Mouse (Mus musculus): ENCODE measurements around the gene Vsig2.

Vsig2 gene

DNA sequence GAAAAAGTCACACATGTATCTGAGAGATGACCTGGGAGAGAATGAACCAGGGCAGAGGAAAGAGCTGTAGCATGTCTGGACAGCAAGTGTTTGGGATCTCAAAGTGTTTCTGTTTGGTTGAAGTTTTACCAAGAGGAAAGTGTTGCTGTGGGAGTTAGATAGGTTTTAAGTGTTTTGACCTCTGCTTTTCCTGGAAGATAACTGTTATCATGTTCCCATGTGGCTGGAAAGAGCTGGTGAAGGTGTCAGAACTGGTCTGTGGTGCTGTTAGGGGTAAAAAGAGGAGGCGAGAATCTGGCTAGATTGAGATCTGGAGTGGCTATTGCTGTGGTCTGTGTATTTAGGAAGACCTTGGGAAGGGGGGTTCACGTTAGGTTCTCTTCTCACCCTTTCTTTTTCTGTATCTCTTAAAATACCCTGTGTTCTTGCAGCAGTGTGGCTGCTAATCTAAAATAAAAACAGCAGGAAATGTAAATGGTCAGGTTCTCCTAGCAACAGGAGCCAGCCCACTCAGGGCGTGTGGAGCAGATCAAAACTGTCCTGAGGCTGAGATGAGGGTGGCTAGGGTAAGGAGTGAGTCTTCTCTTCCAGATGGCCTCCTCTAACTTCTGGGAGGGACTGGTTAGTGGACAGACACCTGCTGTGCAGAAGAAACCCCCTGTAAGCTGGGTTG, 33.3 kb downstream of the Vsig2 start:
- ChIA-PET POLR2A (interaction anchor here in 1 of 4 experiments (0.7 kb wide), 1 partner anchor 28 kb away, joined by 16 read pairs; no protein-coding TSS in a partner anchor), CTCF (no interaction called here)

GRCm38 (mm10) chr9:37576436-37576930, 37.4 kb downstream of the Vsig2 start:
- POLR2A ChIA-PET: no interaction called here
- CTCF ChIA-PET: no interaction called here

DNA sequence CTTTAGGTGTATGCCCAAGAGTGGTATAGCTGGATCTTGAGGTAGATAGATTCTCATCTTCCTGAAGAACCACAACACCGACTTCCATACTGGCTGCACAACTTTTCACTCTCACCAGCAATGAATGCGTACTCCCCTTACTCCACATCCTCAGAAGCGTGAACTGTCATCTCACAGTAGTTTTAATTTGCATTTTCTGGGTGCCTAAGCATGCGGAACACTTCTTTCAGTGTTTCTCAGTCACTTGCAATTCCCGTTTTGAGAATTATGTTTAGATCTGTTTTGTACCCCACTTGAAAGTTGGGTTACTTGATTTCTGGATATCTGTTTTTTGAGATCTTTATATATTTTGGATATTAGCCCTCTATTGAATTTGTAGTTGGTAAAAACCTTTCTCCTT, 44.5 kb downstream of the Vsig2 start:
- POLR2A ChIA-PET: no interaction called here
- CTCF ChIA-PET: no interaction called here

DNA sequence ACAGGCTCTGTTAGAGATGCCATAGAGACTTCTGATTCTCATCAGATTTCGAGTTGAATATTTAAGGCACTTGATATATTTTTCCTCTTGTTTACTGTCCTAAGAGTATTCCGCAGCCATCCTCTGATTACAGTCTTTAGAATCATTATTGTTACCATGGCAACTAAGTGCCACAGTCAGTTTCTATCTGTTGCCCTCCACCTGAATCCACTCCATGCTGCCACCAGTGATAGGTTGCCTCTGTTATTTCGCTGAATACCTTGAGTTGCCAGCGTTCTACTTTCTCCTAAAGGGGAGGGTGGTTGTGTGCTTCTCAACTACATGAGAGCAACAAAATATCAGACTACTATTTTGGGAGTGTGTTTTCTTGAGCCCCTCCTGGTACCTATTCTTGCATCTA, 47.7 kb downstream of the Vsig2 start:
- ChIA-PET POLR2A (interaction anchor here in 1 of 4 experiments (0.6 kb wide), 1 partner anchor 603 kb away, joined by 11 read pairs; no protein-coding TSS in a partner anchor), CTCF (no interaction called here)

- POLR2A ChIA-PET: no interaction called here
- CTCF ChIA-PET: no interaction called here
These were observed 51.3 kb downstream of the Vsig2 start for GRCm38 (mm10) chr9:37590381-37590780.

- POLR2A ChIA-PET: no interaction called here
- CTCF ChIA-PET: no interaction called here
These were observed 53.0 kb downstream of the Vsig2 start for GRCm38 (mm10) chr9:37592025-37592424.

DNA sequence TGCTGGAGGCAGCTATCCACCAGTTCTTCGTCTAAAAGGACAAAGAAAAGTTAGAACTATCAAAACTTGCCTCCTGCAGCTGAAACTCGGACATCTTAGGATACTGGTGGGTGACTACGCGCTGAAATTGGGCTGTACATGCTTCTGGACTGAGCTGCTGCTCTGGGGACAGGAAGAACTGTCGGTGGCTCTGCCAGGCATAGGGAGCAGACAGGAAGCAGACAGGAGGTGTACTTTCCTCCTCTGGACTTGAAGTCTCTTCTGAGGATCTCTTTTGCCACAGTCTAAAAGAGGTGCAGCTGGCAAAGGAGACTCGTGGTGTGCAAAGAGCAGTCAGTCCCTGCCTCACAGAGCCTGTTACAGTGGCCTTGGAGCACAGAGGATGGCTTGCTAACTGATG, 53.6 kb downstream of the Vsig2 start:
- POLR2A ChIA-PET: interaction anchor here in 1 of 4 experiments (0.7 kb wide), 1 partner anchor 21 kb away, joined by 4 read pairs; the partner anchor contains the start of gene Spa17
- CTCF ChIA-PET: interaction anchor here in 2 of 4 experiments (0.6 kb wide), 2 partner anchors 409 to 439 kb away, joined by 3 to 6 read pairs; no protein-coding TSS in a partner anchor

- ChIA-PET POLR2A (no interaction called here), CTCF (no interaction called here)
These were observed 54.6 kb downstream of the Vsig2 start for GRCm38 (mm10) chr9:37593690-37594089.

Measured in embryonic stem cell, embryonic (primary cell).